Mouse (Mus musculus): ENCODE measurements around the gene Zfp354b.
A peak's percentile ranks its signal among the peaks of the same experiment; 100 is the strongest.

Gene Zfp354b

GRCm38 (mm10) chr11:50931451-50931866 lies at the start of gene Zfp354b:
Gene Zfp354b (minus strand): TSS chr11:50931633.
- peak; percentile 94 for DNase-seq

- DNase-seq, result no peak
Measured at GRCm38 (mm10) chr11:50977216-50977615, 45.8 kb upstream of the Zfp354b start.

GRCm38 (mm10) chr11:50966230-50966629 lies 34.8 kb upstream of the Zfp354b start, which contains the start of gene Olfr1378:
Gene Olfr1378 (plus strand): TSS chr11:50966530.
- DNase-seq, result no peak

GRCm38 (mm10) chr11:50964886-50965285 lies 33.5 kb upstream of the Zfp354b start:
- no peak for DNase-seq

GRCm38 (mm10) chr11:50953665-50954064 lies 22.2 kb upstream of the Zfp354b start, which contains the start of gene Prop1:
Gene Prop1 (minus strand): TSS chr11:50953765.
- no peak for DNase-seq

- DNase-seq, result no peak
Measured at GRCm38 (mm10) chr11:50952290-50952689, 20.9 kb upstream of the Zfp354b start.

GRCm38 (mm10) chr11:50943506-50943905 lies 12.1 kb upstream of the Zfp354b start, which contains the start of gene 4933414I15Rik:
Gene 4933414I15Rik (minus strand): TSS chr11:50943765.
- DNase-seq, result no peak

- no peak for DNase-seq
Measured at GRCm38 (mm10) chr11:50942386-50942785, 11.0 kb upstream of the Zfp354b start.

- peak; percentile 78 for DNase-seq
Measured at GRCm38 (mm10) chr11:50939621-50940366, 8.4 kb upstream of the Zfp354b start.

- DNase-seq, result no peak
Measured at GRCm38 (mm10) chr11:50938435-50938834, 7.0 kb upstream of the Zfp354b start.

- DNase-seq, result no peak
Measured at GRCm38 (mm10) chr11:50932040-50932439, 607 bp upstream of the Zfp354b start.

- peak; percentile 20 for DNase-seq
Measured at GRCm38 (mm10) chr11:50931021-50931420, 412 bp downstream of the Zfp354b start.

GRCm38 (mm10) chr11:50930469-50931014 lies 891 bp downstream of the Zfp354b start:
- peak; percentile 11 for DNase-seq

- peak; percentile 95 for DNase-seq
Measured at GRCm38 (mm10) chr11:50915671-50916320, 15.6 kb downstream of the Zfp354b start, which contains the start of gene Zfp2. Gene Zfp2 (minus strand): TSS chr11:50916165.

- no peak for DNase-seq
Measured at GRCm38 (mm10) chr11:50914461-50914860, 17.0 kb downstream of the Zfp354b start.

GRCm38 (mm10) chr11:50913301-50913700 lies 18.1 kb downstream of the Zfp354b start:
- DNase-seq, result no peak

GRCm38 (mm10) chr11:50908136-50908535 lies 23.3 kb downstream of the Zfp354b start:
- DNase-seq, result no peak

GRCm38 (mm10) chr11:50897359-50897758 lies 34.1 kb downstream of the Zfp354b start:
- no peak for DNase-seq

- peak; percentile 21 for DNase-seq
Measured at GRCm38 (mm10) chr11:50892441-50892840, 39.0 kb downstream of the Zfp354b start.

- DNase-seq, result peak; percentile 97
Measured at GRCm38 (mm10) chr11:50887390-50888128, 43.9 kb downstream of the Zfp354b start, which contains the start of gene Zfp454. Gene Zfp454 (minus strand): TSS chr11:50887651.

- DNase-seq, result no peak
Measured at GRCm38 (mm10) chr11:50886933-50887293, 44.5 kb downstream of the Zfp354b start.

- DNase-seq, result peak; percentile 16
Measured at GRCm38 (mm10) chr11:50886231-50886932, 45.1 kb downstream of the Zfp354b start.
